Mouse (Mus musculus) CH12.LX (cell line): ENCODE results near the gene Sipa1l3. TPM values are rescaled to one million over a fixed set of nuclear protein-coding genes. Genes with fewer than 3 reads are reported as not detected.

Experiments used
- DNase-seq: peaks from one replicate; pipeline ENCODE4 v3.0.0-alpha.2; 2013; ENCODE audit errors: extremely low read depth
- H3K27ac ChIP-seq: 2 replicates; pipeline ENCODE4 v1.5.1; 2012; ENCODE audit warnings: low read depth, mild to moderate bottlenecking, control low read depth, moderate library complexity; ENCODE audit not compliant: insufficient read depth
- H3K27me3 ChIP-seq: replicated peaks from 2 replicates; pipeline ENCODE3; 2012; ENCODE audit warnings: inconsistent platforms
- H3K36me3 ChIP-seq, 2 experiments: replicated peaks in 1 of 2; 2 replicates each; pipeline versions ENCODE3 to v1.6.1; 2012; ENCODE audit warnings: inconsistent platforms in 1 of 2, low read length in 1 of 2, mild to moderate bottlenecking in 1 of 2, mixed read lengths in 1 of 2, moderate library complexity in 1 of 2; ENCODE audit not compliant: control insufficient read depth in 1 of 2, insufficient read depth in 1 of 2
- H3K4me1 ChIP-seq, 2 experiments: 2 replicates each; pipeline ENCODE4 v1.6.1; 2012; ENCODE audit warnings: inconsistent platforms in 1 of 2, moderate library complexity in 1 of 2; ENCODE audit not compliant: insufficient read depth in 2 of 2, control insufficient read depth in 1 of 2
- H3K4me2 ChIP-seq: 2 replicates; pipeline ENCODE4 v1.6.1; 2012; ENCODE audit warnings: low read depth, mild to moderate bottlenecking, control low read depth; ENCODE audit not compliant: poor library complexity, insufficient read depth, severe bottlenecking
- H3K4me3 ChIP-seq, 3 experiments: fragments of 150-350 bp in 1 of 3; sonication (generic) in 1 of 3; replicated peaks in 1 of 3; 2 replicates each; pipeline versions ENCODE3 to v1.5.1; 2011 to 2012; ENCODE audit warnings: low read depth in 2 of 3, low read length in 2 of 3, mild to moderate bottlenecking in 2 of 3, moderate library complexity in 2 of 3, control low read depth in 1 of 3, improper control_type of control experiment in 1 of 3, inconsistent platforms in 1 of 3, mixed read lengths in 1 of 3; ENCODE audit not compliant: poor library complexity in 1 of 3
- H3K79me2 ChIP-seq: replicated peaks from 2 replicates; pipeline ENCODE4 v1.6.1; 2012; ENCODE audit warnings: mild to moderate bottlenecking, moderate library complexity; ENCODE audit not compliant: control insufficient read depth, poor library complexity, insufficient read depth, severe bottlenecking; ENCODE audit errors: extremely low read depth
- H3K9ac ChIP-seq: 2 replicates; pipeline ENCODE4 v1.6.1; 2012; ENCODE audit warnings: low read depth, mild to moderate bottlenecking, control low read depth, moderate library complexity; ENCODE audit not compliant: insufficient read depth
- H3K9me3 ChIP-seq: replicated peaks from 2 replicates; pipeline ENCODE3; 2012; ENCODE audit warnings: low read length, inconsistent platforms, mixed read lengths
- BHLHE40 ChIP-seq: IDR thresholded peaks from 2 replicates; pipeline ENCODE4 v1.6.1; 2011; ENCODE audit warnings: mild to moderate bottlenecking, low read depth, low read length, improper control_type of control experiment
- CHD1 ChIP-seq: IDR thresholded peaks from 2 replicates; pipeline ENCODE4 v1.6.1; 2012; ENCODE audit warnings: low read depth, low read length, improper control_type of control experiment, inconsistent platforms
- CHD2 ChIP-seq: IDR thresholded peaks from 2 replicates; pipeline ENCODE4 v1.6.1; 2011; ENCODE audit warnings: low read length, improper control_type of control experiment
- ELF1 ChIP-seq: IDR thresholded peaks from 2 replicates; pipeline ENCODE4 v1.6.1; 2014; ENCODE audit warnings: low read depth, mild to moderate bottlenecking, inconsistent platforms, low read length, improper control_type of control experiment
- EP300 ChIP-seq: IDR thresholded peaks from 2 replicates; pipeline ENCODE4 v1.6.1; 2011; ENCODE audit warnings: low read length, improper control_type of control experiment
- GABPA ChIP-seq: IDR thresholded peaks from 2 replicates; pipeline ENCODE4 v1.6.1; 2012; ENCODE audit warnings: low read depth, low read length, improper control_type of control experiment, inconsistent platforms; ENCODE audit not compliant: insufficient replicate concordance
- JUN ChIP-seq: IDR thresholded peaks from 2 replicates; pipeline ENCODE4 v1.6.1; 2011; ENCODE audit warnings: low read depth, mild to moderate bottlenecking, low read length, improper control_type of control experiment, moderate library complexity; ENCODE audit not compliant: insufficient read depth
- MAFK ChIP-seq: IDR thresholded peaks from 2 replicates; pipeline ENCODE4 v1.6.1; 2011; ENCODE audit warnings: low read length, improper control_type of control experiment; ENCODE audit not compliant: insufficient replicate concordance
- MAX ChIP-seq: IDR thresholded peaks from 2 replicates; pipeline ENCODE4 v1.6.1; 2011; ENCODE audit warnings: low read length, improper control_type of control experiment
- MEF2A ChIP-seq: IDR thresholded peaks from 2 replicates; pipeline ENCODE4 v1.6.1; 2014; ENCODE audit warnings: low read depth, mild to moderate bottlenecking, inconsistent platforms, low read length, improper control_type of control experiment, borderline replicate concordance
- MXI1 ChIP-seq: IDR thresholded peaks from 2 replicates; pipeline ENCODE4 v1.6.1; 2011; ENCODE audit warnings: mild to moderate bottlenecking, low read depth, low read length, improper control_type of control experiment
- POLR2A ChIP-seq: IDR thresholded peaks from 2 replicates; pipeline ENCODE4 v1.6.1; 2011; ENCODE audit warnings: low read depth, mild to moderate bottlenecking, improper control_type of control experiment, low read length
- POLR2AphosphoS2 ChIP-seq: IDR thresholded peaks from 2 replicates; pipeline ENCODE4 v1.6.1; 2011; ENCODE audit warnings: low read depth, low read length, improper control_type of control experiment
- SMC3 ChIP-seq: IDR thresholded peaks from 2 replicates; pipeline ENCODE4 v1.6.1; 2011; ENCODE audit warnings: low read depth, low read length, improper control_type of control experiment
- USF1 ChIP-seq: IDR thresholded peaks from 2 replicates; pipeline ENCODE4 v1.6.1; 2014; ENCODE audit warnings: low read depth, mild to moderate bottlenecking, inconsistent platforms, low read length, improper control_type of control experiment
- USF2 ChIP-seq: conservative IDR thresholded peaks from 2 replicates; pipeline ENCODE4 v1.6.1; 2011; ENCODE audit warnings: low read depth, low read length, improper control_type of control experiment
- ZC3H11A ChIP-seq: IDR thresholded peaks from 2 replicates; pipeline ENCODE4 v1.6.1; 2012; ENCODE audit warnings: low read depth, mild to moderate bottlenecking, inconsistent platforms, low read length, improper control_type of control experiment
- ZKSCAN1 ChIP-seq: IDR thresholded peaks from 2 replicates; pipeline ENCODE4 v1.6.1; 2012; ENCODE audit warnings: low read depth, inconsistent platforms, low read length, improper control_type of control experiment, borderline replicate concordance
- ZMIZ1 ChIP-seq: IDR thresholded peaks from 2 replicates; pipeline ENCODE4 v1.6.1; 2012; ENCODE audit warnings: low read depth, mild to moderate bottlenecking, inconsistent platforms, low read length, improper control_type of control experiment
- dilution Hi-C: fragments of 300-500 bp; cut with MboI; formaldehyde crosslinking; loops from 2 replicates; pipeline ENCODE4 v1.14.3; 2020; ENCODE audit warnings: low sequenced_read_pairs; ENCODE audit not compliant: extremely low pct_unique_long_range_greater_than_20kb, extremely low pct_ligation_motif_present
- in situ Hi-C: fragments of 300-500 bp; cut with MboI; formaldehyde crosslinking; loops from 3 replicates; pipeline ENCODE4 v1.14.3; 2019; ENCODE audit warnings: low sequenced_read_pairs, low pct_ligation_motif_present, low pct_unique_long_range_greater_than_20kb, mixed read lengths
- polyA plus RNA-seq: library from polyadenylated mRNA; unstranded; fragments of >175 nt; gene quantifications from 2 replicates; pipeline ENCODE4 v1.2.1, GENCODE M21; 2012; ENCODE audit warnings: low read depth; ENCODE audit not compliant: insufficient read length
- total RNA-seq, 2 experiments: library from RNA; depleted of rRNA; stranded (reverse); fragments of 300-350 nt in 1 of 2; fragments of >200 nt in 1 of 2; gene quantifications; 2 replicates each; pipeline ENCODE4 v1.2.3; 2012 to 2014

Sipa1l3 gene
- total and polyA plus RNA-seq, 3 experiments = 1.6 to 8.8 (median 5.9) TPM

- no peak overlapping the region for H3K27ac ChIP-seq
- TF ChIP-seq CHD1 (no peak), ZMIZ1 (no peak), ELF1 (no peak), GABPA (no peak), JUN (no peak), MAX (no peak), ZKSCAN1 (no peak)
- TF ChIP-seq, all 38 proteins: peak for 0
- Histone ChIP-seq H3K4me1 (no peaks in the 10 kb centered on the region), H3K36me3 (no peaks in the 10 kb centered on the region), H3K4me3 (no peak overlapping the region), H3K9me3 (no peaks in the 10 kb centered on the region), H3K27me3 (peaks cover 12% of the 10 kb centered on the region), H3K79me2 (no peaks in the 10 kb centered on the region), H3K4me2 (no peak overlapping the region), H3K9ac (no peak overlapping the region)
- no peak for DNase-seq
- dilution Hi-C loops (no loop called here), in situ Hi-C loops (no loop called here)
These were observed 44.6 kb upstream of the Sipa1l3 start for GRCm38 (mm10) chr7:29563006-29563405.

GRCm38 (mm10) chr7:29561046-29561445 lies 42.6 kb upstream of the Sipa1l3 start:
- H3K36me3 ChIP-seq = no peaks in the 10 kb centered on the region
- in situ Hi-C loops = no loop called here
- DNase-seq = no peak
- no peak overlapping the region for H3K9ac ChIP-seq
- H3K4me3 ChIP-seq = no peak overlapping the region
- H3K27me3 ChIP-seq = peaks cover 1% of the 10 kb centered on the region
- H3K9me3 ChIP-seq = no peaks in the 10 kb centered on the region
- H3K27ac ChIP-seq = no peak overlapping the region
- no peaks in the 10 kb centered on the region for H3K79me2 ChIP-seq
- no peak overlapping the region for H3K4me2 ChIP-seq
- TF ChIP-seq MAFK (no peak), SMC3 (no peak), ZKSCAN1 (no peak), USF1 (no peak), MAX (no peak), POLR2A (no peak), EP300 (no peak), USF2 (no peak), MEF2A (no peak), MXI1 (no peak), BHLHE40 (no peak), CHD1 (no peak), ZC3H11A (no peak), ZMIZ1 (no peak), POLR2AphosphoS2 (no peak), CHD2 (no peak)
- no peaks in the 10 kb centered on the region for H3K4me1 ChIP-seq
- dilution Hi-C loops = no loop called here
